Comparison of ENCODE assay signal across 13 mouse cellular contexts in genomic region chr2:92360186-92360823, GRCm38 (mm10). TPM values are rescaled to one million over a fixed set of nuclear protein-coding genes. Genes with fewer than 3 reads are reported as not detected.
A peak's percentile ranks its signal among the peaks of the same experiment; 100 is the strongest.
DNase-seq lines count a peak whose midpoint lies in the region; ATAC-seq and TF ChIP-seq lines count a peak whose summit lies in the region.
"Had no signal": no experiment of that assay in that cellular context is flagged by ENCODE, and none has a peak within 500 bp of the region (broad histone marks: within the 10 kb centered on the region; RNA-seq: fewer than 3 reads in every experiment).

No protein-coding gene starts in this region.

- H3K4me2 ChIP-seq in forebrain, embryonic 14.5 days (ENCODE audit: low read length): no peak overlapping the region
- no peak overlapping the region for H3K4me2 ChIP-seq in forebrain, postnatal 0 days (ENCODE audit: low read depth)
- H3K4me2 ChIP-seq: heart, embryonic 13.5 days had no signal

- H3K9ac ChIP-seq in forebrain, embryonic 14.5 days (ENCODE audit: low read length): no peak overlapping the region
- peak overlapping the region; percentile 6; the same call in 1 of the 2 replicates for H3K9ac ChIP-seq in ES-Bruce4 (ENCODE audit: low read depth, poor library complexity, severe bottlenecking)
- no peak overlapping the region for H3K9ac ChIP-seq in forebrain, postnatal 0 days
- H3K9ac ChIP-seq: heart, embryonic 13.5 days; liver, embryonic 14.5 days had no signal

- H3K9me3 ChIP-seq in forebrain, embryonic 14.5 days (replicated peaks; ENCODE audit: control insufficient read depth, low read length): no peaks in the 10 kb centered on the region
- no peaks in the 10 kb centered on the region for H3K9me3 ChIP-seq in forebrain, embryonic 10.5 days
- H3K9me3 ChIP-seq in ES-Bruce4 (replicated peaks; ENCODE audit: control insufficient read depth, insufficient read depth, low read length, poor library complexity, severe bottlenecking): no peaks in the 10 kb centered on the region
- no peaks in the 10 kb centered on the region for H3K9me3 ChIP-seq in forebrain, postnatal 0 days (ENCODE audit: low read length)
- H3K9me3 ChIP-seq: heart, embryonic 13.5 days had no signal

- peak; percentile 54; the same call in 1 of the 2 replicates for ATAC-seq in forebrain, embryonic 14.5 days
- peak; percentile 47 for ATAC-seq in forebrain, postnatal 0 days
- ATAC-seq: inflammation-experienced regulatory T-cells, adult 6 months; Patski had no signal

- no peak for TF ChIP-seq EP300 in ES-Bruce4 (IDR thresholded peaks at IDR 0.05; ENCODE audit: insufficient read depth, low read depth, low read length)

- peak; percentile 58 for DNase-seq in forebrain, embryonic 14.5 days (ENCODE audit: low spot score)
- no peak for DNase-seq in forebrain, embryonic 10.5 days (ENCODE audit: extremely low spot score, low spot score)
- peak; percentile 14 for DNase-seq in kidney, postnatal 14 days
- no peak for DNase-seq in kidney, postnatal 36 days
- peak; percentile 54 for DNase-seq in forebrain, postnatal 0 days
- no peak for DNase-seq in testis, postnatal 14 days (ENCODE audit: low spot score)
- DNase-seq in lung, postnatal 10 days: no peak

- H3K27ac ChIP-seq in forebrain, embryonic 14.5 days (ENCODE audit: low read depth, low read length): peak overlapping the region; percentile 9; the same call in 1 of the 2 replicates
- H3K27ac ChIP-seq in forebrain, embryonic 10.5 days: no peak overlapping the region
- no peak overlapping the region for H3K27ac ChIP-seq in ES-Bruce4 (ENCODE audit: insufficient read depth, low read length)
- no peak overlapping the region; the same call in 1 of the 2 replicates for H3K27ac ChIP-seq in forebrain, postnatal 0 days (ENCODE audit: low read depth, low read length)
- H3K27ac ChIP-seq: heart, embryonic 13.5 days; liver, embryonic 14.5 days had no signal

- H3K27me3 ChIP-seq in forebrain, embryonic 14.5 days (replicated peaks; ENCODE audit: control insufficient read depth, insufficient read depth, low read length): no peaks in the 10 kb centered on the region
- H3K27me3 ChIP-seq in forebrain, embryonic 10.5 days (ENCODE audit: poor library complexity, severe bottlenecking): no peaks in the 10 kb centered on the region
- no peaks in the 10 kb centered on the region for H3K27me3 ChIP-seq in ES-Bruce4 (ENCODE audit: control insufficient read depth, insufficient read depth, low read length, poor library complexity, severe bottlenecking)
- H3K27me3 ChIP-seq in forebrain, postnatal 0 days (ENCODE audit: insufficient read depth, low read length): no peaks in the 10 kb centered on the region
- H3K27me3 ChIP-seq: heart, embryonic 13.5 days; Patski had no signal

- WGBS in forebrain, embryonic 14.5 days: 68% methylated on average over 25 of the region's 25 CpGs
- 74% methylated on average over 25 of the region's 25 CpGs for WGBS in forebrain, embryonic 10.5 days
- WGBS in forebrain, postnatal 0 days: 63% methylated on average over 25 of the region's 25 CpGs

- TF ChIP-seq POLR2A in ES-Bruce4 (IDR thresholded peaks at IDR 0.05; ENCODE audit: insufficient read depth, low read length): no peak

- no peaks in the 10 kb centered on the region for H3K4me1 ChIP-seq in forebrain, embryonic 14.5 days (ENCODE audit: control insufficient read depth, insufficient read depth, low read length)
- peaks cover 16% of the 10 kb centered on the region for H3K4me1 ChIP-seq in forebrain, embryonic 10.5 days
- no peaks in the 10 kb centered on the region for H3K4me1 ChIP-seq in ES-Bruce4 (ENCODE audit: control insufficient read depth, insufficient read depth, low read length)
- no peaks in the 10 kb centered on the region for H3K4me1 ChIP-seq in forebrain, postnatal 0 days (ENCODE audit: insufficient read depth)

- no peak overlapping the region for H3K4me3 ChIP-seq in forebrain, embryonic 14.5 days (ENCODE audit: low read depth, low read length)
- no peak overlapping the region for H3K4me3 ChIP-seq in forebrain, embryonic 10.5 days
- H3K4me3 ChIP-seq in ES-Bruce4 (ENCODE audit: low read depth, low read length): no peak overlapping the region
- H3K4me3 ChIP-seq in forebrain, postnatal 0 days (ENCODE audit: low read depth, low read length): no peak overlapping the region
- H3K4me3 ChIP-seq: heart, embryonic 13.5 days had no signal

- TF ChIP-seq CTCF in ES-Bruce4 (IDR thresholded peaks at IDR 0.05; ENCODE audit: low read depth, low read length): no peak
- no peak for TF ChIP-seq CTCF in forebrain, postnatal 0 days (IDR thresholded peaks at IDR 0.05; ENCODE audit: low read depth)

- peaks cover 79% of the 10 kb centered on the region for H3K36me3 ChIP-seq in forebrain, embryonic 14.5 days (ENCODE audit: control insufficient read depth, insufficient read depth, low read length)
- peaks cover 92% of the 10 kb centered on the region for H3K36me3 ChIP-seq in forebrain, embryonic 10.5 days (replicated peaks)
- 0 out of 2 replicates have a peak, but pooled peaks cover under 1% of the 10 kb centered on the region for H3K36me3 ChIP-seq in ES-Bruce4 (ENCODE audit: control insufficient read depth, insufficient read depth, low read length, poor library complexity, severe bottlenecking)
- peaks cover 57% of the 10 kb centered on the region for H3K36me3 ChIP-seq in forebrain, postnatal 0 days (ENCODE audit: insufficient read depth)

RNA-seq across cellular contexts. Expression of gene Pex16, which starts 14.2 kb away (rescaled TPM):
- 37.1 and 37.9 TPM in 2 replicates for polyA plus RNA-seq in forebrain, embryonic 14.5 days (2014; fragmentation: Nextera tagmentation; extraction: Ambion mirVana)
- 23.8 and 24.6 TPM in 2 replicates for polyA plus RNA-seq in forebrain, embryonic 10.5 days (2016; fragmentation: Nextera tagmentation; extraction: Ambion mirVana)
- polyA plus RNA-seq in ES-Bruce4 (2011; ENCODE audit: insufficient read depth, insufficient read length, low read depth, missing spikeins): 7.3 and 7.9 TPM in 2 replicates
- 33.5 and 41.1 TPM in 2 replicates for total RNA-seq in forebrain, postnatal 0 days (2014; rRNA removed)
- polyA plus RNA-seq in forebrain, postnatal 0 days (2015; fragmentation: Nextera tagmentation; extraction: Ambion mirVana): 53.2 and 53.7 TPM in 2 replicates

RNA-seq across cellular contexts. Expression of gene Large2, which starts 14.4 kb away (rescaled TPM):
- polyA plus RNA-seq in forebrain, embryonic 14.5 days (2014; fragmentation: Nextera tagmentation; extraction: Ambion mirVana): 0.99 and 1.5 TPM in 2 replicates
- polyA plus RNA-seq in forebrain, embryonic 10.5 days (2016; fragmentation: Nextera tagmentation; extraction: Ambion mirVana): 31.9 and 33.5 TPM in 2 replicates
- 27.9 and 31.4 TPM in 2 replicates for polyA plus RNA-seq in ES-Bruce4 (2011; ENCODE audit: insufficient read depth, insufficient read length, low read depth, missing spikeins)
- 0.10 and 1.8 TPM in 2 replicates for total RNA-seq in forebrain, postnatal 0 days (2014; rRNA removed)
- 1.1 and 1.5 TPM in 2 replicates for polyA plus RNA-seq in forebrain, postnatal 0 days (2015; fragmentation: Nextera tagmentation; extraction: Ambion mirVana)
- total RNA-seq: monocyte, adult 5-6 weeks had no signal

RNA-seq across cellular contexts. Expression of gene 1700029I15Rik, which starts 22.0 kb away (rescaled TPM):
- 3.2 and 3.7 TPM in 2 replicates for polyA plus RNA-seq in forebrain, embryonic 14.5 days (2014; fragmentation: Nextera tagmentation; extraction: Ambion mirVana)
- polyA plus RNA-seq in forebrain, embryonic 10.5 days (2016; fragmentation: Nextera tagmentation; extraction: Ambion mirVana): 3.9 and 4.4 TPM in 2 replicates
- 1.2 TPM in 1 of 2 replicates, not detected in the other for polyA plus RNA-seq in ES-Bruce4 (2011; ENCODE audit: insufficient read depth, insufficient read length, low read depth, missing spikeins)
- total RNA-seq in forebrain, postnatal 0 days (2014; rRNA removed): 2.3 and 2.6 TPM in 2 replicates
- 2.4 and 3.1 TPM in 2 replicates for polyA plus RNA-seq in forebrain, postnatal 0 days (2015; fragmentation: Nextera tagmentation; extraction: Ambion mirVana)

RNA-seq across cellular contexts. Expression of gene Mapk8ip1, which starts 40.8 kb away (rescaled TPM):
- polyA plus RNA-seq in forebrain, embryonic 14.5 days (2014; fragmentation: Nextera tagmentation; extraction: Ambion mirVana): 49.3 and 54.5 TPM in 2 replicates
- 47.0 and 48.1 TPM in 2 replicates for polyA plus RNA-seq in forebrain, embryonic 10.5 days (2016; fragmentation: Nextera tagmentation; extraction: Ambion mirVana)
- 13.6 and 16.0 TPM in 2 replicates for polyA plus RNA-seq in ES-Bruce4 (2011; ENCODE audit: insufficient read depth, insufficient read length, low read depth, missing spikeins)
- total RNA-seq in forebrain, postnatal 0 days (2014; rRNA removed): 223 and 225 TPM in 2 replicates
- 129 and 150 TPM in 2 replicates for polyA plus RNA-seq in forebrain, postnatal 0 days (2015; fragmentation: Nextera tagmentation; extraction: Ambion mirVana)
- total RNA-seq: monocyte, adult 5-6 weeks had no signal

Comparison
In these comparisons a context has a peak if more than half of its experiments do, and no peak if none do; other contexts are left out.
1. DNase-seq: peak in forebrain, embryonic 14.5 days (single experiment), kidney, postnatal 14 days (single experiment) and forebrain, postnatal 0 days (single experiment); none in forebrain, embryonic 10.5 days (single experiment), kidney, postnatal 36 days (0 of 2), testis, postnatal 14 days (single experiment) and lung, postnatal 10 days (single experiment).
2. RNA of gene Large2, which starts 14.4 kb away (polyA plus RNA-seq): 31.9 to 33.5 TPM in forebrain, embryonic 10.5 days and 27.9 to 31.4 TPM in ES-Bruce4; 1.1 to 1.5 TPM in forebrain, postnatal 0 days and 0.99 to 1.5 TPM in forebrain, embryonic 14.5 days; every median in the first group is over 10 times any median in the second.